Mouse (Mus musculus): ENCODE measurements at regions not wholly inside any gene's neighbourhood (a gene's known extent, or its start where the extent isn't known, plus 50 kb on each side); places are given as distances from the start of the nearest gene placed in this dataset.

GRCm38 (mm10) chr5:118473128-118473730 is 87.2 kb upstream of the Med13l start:
- Histone ChIP-seq H3K4me3 (ENCODE audit: low read depth, low read length) (no peak overlapping the region), H3K36me3 (replicated peaks) (no peaks in the 10 kb centered on the region), H3K4me1 (ENCODE audit: insufficient read depth, low read depth, low read length) (peaks cover 61% of the 10 kb centered on the region), H3K9me3 (replicated peaks) (no peaks in the 10 kb centered on the region), H3K27me3 (ENCODE audit: insufficient read depth, low read length) (peaks cover 40% of the 10 kb centered on the region)
- no peak for ATAC-seq (ENCODE audit: extremely low read depth, insufficient number of reproducible peaks, low FRiP score, poor library complexity, severe bottlenecking)
- DNase-seq (ENCODE audit: low spot score) = no peak
- TF ChIP-seq GATA2 (IDR thresholded peaks at IDR 0.05; ENCODE audit: borderline replicate concordance, low read depth, low read length) (no peak), TAL1 (conservative IDR thresholded peaks at IDR 0.05; ENCODE audit: low read depth, low read length) (no peak), POLR2AphosphoS5 (IDR thresholded peaks at IDR 0.05; ENCODE audit: insufficient replicate concordance, low read depth, low read length) (no peak), CTCF (IDR thresholded peaks at IDR 0.05; ENCODE audit: low read depth, low read length) (no peak), GATA1 (IDR thresholded peaks at IDR 0.05; ENCODE audit: borderline replicate concordance, low read length) (no peak)

DNA sequence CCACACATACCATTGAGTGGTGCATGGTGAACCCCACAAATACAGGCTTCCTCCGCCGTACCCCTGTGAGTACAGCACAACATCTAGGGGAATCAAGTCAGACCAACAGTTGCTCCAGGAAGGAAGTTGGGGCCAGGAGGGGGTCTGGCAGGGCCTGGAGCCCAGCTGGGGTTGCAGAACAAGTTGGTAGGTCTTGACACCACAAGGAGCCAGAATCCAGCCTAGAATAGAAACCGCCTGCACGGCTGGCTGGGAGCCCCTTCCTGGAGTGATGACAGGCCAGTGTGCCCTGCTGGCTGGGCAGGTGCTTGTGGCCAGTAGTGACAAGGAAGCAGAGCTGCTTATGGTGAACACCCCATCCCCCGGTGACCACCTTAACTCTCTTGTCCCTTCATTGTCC is 83.9 kb upstream of the Med13l start:
- peaks cover 75% of the 10 kb centered on the region for H3K4me1 ChIP-seq (ENCODE audit: insufficient read depth, low read depth, low read length)
- no peak for TF ChIP-seq GATA2 (IDR thresholded peaks at IDR 0.05; ENCODE audit: borderline replicate concordance, low read depth, low read length)
- no peak for TF ChIP-seq GATA1 (IDR thresholded peaks at IDR 0.05; ENCODE audit: borderline replicate concordance, low read length)
- no peak for TF ChIP-seq TAL1 (conservative IDR thresholded peaks at IDR 0.05; ENCODE audit: low read depth, low read length)
- TF ChIP-seq CTCF (IDR thresholded peaks at IDR 0.05; ENCODE audit: low read depth, low read length) = no peak
- TF ChIP-seq POLR2AphosphoS5 (IDR thresholded peaks at IDR 0.05; ENCODE audit: insufficient replicate concordance, low read depth, low read length) = no peak

GRCm38 (mm10) chr5:118477131-118478119 is 83.1 kb upstream of the Med13l start:
- H3K4me1 ChIP-seq (ENCODE audit: insufficient read depth, low read depth, low read length) = peaks cover 81% of the 10 kb centered on the region
- no peak for ATAC-seq (ENCODE audit: extremely low read depth, insufficient number of reproducible peaks, low FRiP score, poor library complexity, severe bottlenecking)

More for the DNA sequence above, 83.9 kb upstream of the Med13l start:
- Histone ChIP-seq H3K36me3 (replicated peaks) (no peaks in the 10 kb centered on the region), H3K4me3 (ENCODE audit: low read depth, low read length) (no peak overlapping the region), H3K27me3 (ENCODE audit: insufficient read depth, low read length) (peaks cover 19% of the 10 kb centered on the region), H3K9me3 (replicated peaks) (no peaks in the 10 kb centered on the region)
- ATAC-seq (ENCODE audit: extremely low read depth, insufficient number of reproducible peaks, low FRiP score, poor library complexity, severe bottlenecking) (no peak), DNase-seq (ENCODE audit: low spot score) (no peak)

GRCm38 (mm10) chr5:118478120-118478768 is 82.2 kb upstream of the Med13l start:
- H3K36me3 ChIP-seq (replicated peaks) = no peaks in the 10 kb centered on the region
- peak; percentile 74 for ATAC-seq (ENCODE audit: extremely low read depth, insufficient number of reproducible peaks, low FRiP score, poor library complexity, severe bottlenecking)
- H3K4me3 ChIP-seq (ENCODE audit: low read depth, low read length) = peak overlapping the region; percentile 54; the same call in 1 of the 2 replicates
- H3K9me3 ChIP-seq (replicated peaks) = no peaks in the 10 kb centered on the region
- DNase-seq (ENCODE audit: low spot score) = peak; percentile 72
- peaks cover 84% of the 10 kb centered on the region for H3K4me1 ChIP-seq (ENCODE audit: insufficient read depth, low read depth, low read length)
- peaks cover 14% of the 10 kb centered on the region for H3K27me3 ChIP-seq (ENCODE audit: insufficient read depth, low read length)
- no peak for TF ChIP-seq TAL1 (conservative IDR thresholded peaks at IDR 0.05; ENCODE audit: low read depth, low read length)
- TF ChIP-seq POLR2AphosphoS5 (IDR thresholded peaks at IDR 0.05; ENCODE audit: insufficient replicate concordance, low read depth, low read length) = no peak
- TF ChIP-seq GATA1 (IDR thresholded peaks at IDR 0.05; ENCODE audit: borderline replicate concordance, low read length) = no peak
- TF ChIP-seq GATA2 (IDR thresholded peaks at IDR 0.05; ENCODE audit: borderline replicate concordance, low read depth, low read length) = no peak
- no peak for TF ChIP-seq CTCF (IDR thresholded peaks at IDR 0.05; ENCODE audit: low read depth, low read length)

More at GRCm38 (mm10) chr5:118477131-118478119, 83.1 kb upstream of the Med13l start:
- no peaks in the 10 kb centered on the region for H3K9me3 ChIP-seq (replicated peaks)
- no peaks in the 10 kb centered on the region for H3K36me3 ChIP-seq (replicated peaks)
- no peak for DNase-seq (ENCODE audit: low spot score)
- no peak overlapping the region for H3K4me3 ChIP-seq (ENCODE audit: low read depth, low read length)
- no peak for TF ChIP-seq GATA1 (IDR thresholded peaks at IDR 0.05; ENCODE audit: borderline replicate concordance, low read length)
- TF ChIP-seq GATA2 (IDR thresholded peaks at IDR 0.05; ENCODE audit: borderline replicate concordance, low read depth, low read length) = no peak
- no peak for TF ChIP-seq POLR2AphosphoS5 (IDR thresholded peaks at IDR 0.05; ENCODE audit: insufficient replicate concordance, low read depth, low read length)
- TF ChIP-seq CTCF (IDR thresholded peaks at IDR 0.05; ENCODE audit: low read depth, low read length) = no peak
- no peak for TF ChIP-seq TAL1 (conservative IDR thresholded peaks at IDR 0.05; ENCODE audit: low read depth, low read length)
- peaks cover 19% of the 10 kb centered on the region for H3K27me3 ChIP-seq (ENCODE audit: insufficient read depth, low read length)

GRCm38 (mm10) chr5:118480000-118480399 is 80.5 kb upstream of the Med13l start:
- no peaks in the 10 kb centered on the region for H3K9me3 ChIP-seq (replicated peaks)
- ATAC-seq (ENCODE audit: extremely low read depth, insufficient number of reproducible peaks, low FRiP score, poor library complexity, severe bottlenecking) (peak; percentile 71), DNase-seq (ENCODE audit: low spot score) (peak; percentile 20)
- H3K27me3 ChIP-seq (ENCODE audit: insufficient read depth, low read length) = peaks cover 8% of the 10 kb centered on the region; the same call in 1 of the 2 replicates
- TF ChIP-seq TAL1 (conservative IDR thresholded peaks at IDR 0.05; ENCODE audit: low read depth, low read length) (peak; percentile 89), CTCF (IDR thresholded peaks at IDR 0.05; ENCODE audit: low read depth, low read length) (no peak)
- no peak overlapping the region; the same call in 1 of the 2 replicates for H3K4me3 ChIP-seq (ENCODE audit: low read depth, low read length)
- H3K36me3 ChIP-seq (replicated peaks) = no peaks in the 10 kb centered on the region
- H3K4me1 ChIP-seq (ENCODE audit: insufficient read depth, low read depth, low read length) = peaks cover 85% of the 10 kb centered on the region

All from G1E (cell line).